7 mouse cellular contexts compared by ENCODE assay signal in the genomic region with DNA sequence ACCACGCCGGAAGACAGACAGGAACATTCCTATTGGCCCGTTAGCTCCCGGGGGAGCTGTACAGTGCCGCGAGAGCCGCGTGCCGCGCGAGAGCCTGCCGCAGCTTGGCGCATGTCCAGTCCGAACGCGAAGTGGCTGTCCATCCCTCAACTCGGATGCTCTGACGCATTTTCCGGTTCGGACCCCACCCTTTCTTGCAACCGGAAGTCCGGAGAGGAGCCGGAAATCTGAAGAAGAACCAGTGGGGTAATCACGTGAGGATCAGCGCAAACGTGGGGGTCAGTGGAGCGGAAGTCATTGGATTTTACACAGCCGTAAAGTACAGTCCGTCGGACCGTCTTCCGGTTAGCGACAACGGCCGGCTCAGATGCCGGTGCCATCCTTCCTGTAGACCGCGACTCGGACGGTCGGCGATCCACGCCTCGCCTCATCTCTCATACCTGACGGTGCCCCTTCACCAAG. TPM values are rescaled to one million over a fixed set of nuclear protein-coding genes. Genes with fewer than 3 reads are reported as not detected.
DNase-seq lines count a peak whose midpoint lies in the region; ATAC-seq and TF ChIP-seq lines count a peak whose summit lies in the region.

A gene (plus strand): TSS at position 230 of the 462 bp plus-strand sequence.

- no peaks in the 10 kb centered on the region for H3K4me1 ChIP-seq in bone marrow, adult 2 months (ENCODE audit: control insufficient read depth, insufficient read depth, low read length)
- H3K4me1 ChIP-seq in midbrain, embryonic 15.5 days: peaks cover 9% of the 10 kb centered on the region

- no peak for TF ChIP-seq CTCF in bone marrow, adult 2 months (IDR thresholded peaks at IDR 0.05; ENCODE audit: control insufficient read depth, insufficient read depth, low read length)

- H3K9ac ChIP-seq in midbrain, embryonic 15.5 days: peak within 1 kb of the TSS; percentile 41

- no peaks in the 10 kb centered on the region for H3K9me3 ChIP-seq in midbrain, embryonic 15.5 days

- TF ChIP-seq POLR2A in bone marrow, adult 2 months (IDR thresholded peaks at IDR 0.05; ENCODE audit: borderline replicate concordance, control insufficient read depth, low read depth, low read length): no peak

- intact Hi-C loops in left cerebral cortex, postnatal 4 days (cut with DNase I): no loop called here

- peaks cover 64% of the 10 kb centered on the region for H3K36me3 ChIP-seq in midbrain, embryonic 15.5 days (replicated peaks)
- H3K36me3 ChIP-seq in splenic B cell, adult 2 months (ENCODE audit: control insufficient read depth, insufficient read depth, low read length, poor library complexity, severe bottlenecking): peaks cover 11% of the 10 kb centered on the region

- WGBS in bone marrow, adult 2 months: 95% methylated on average over 45 of the region's 45 CpGs
- WGBS in midbrain, embryonic 15.5 days: 57% methylated on average over 45 of the region's 45 CpGs

- H3K4me2 ChIP-seq in midbrain, embryonic 15.5 days: peak within 1 kb of the TSS; percentile 52

- peak; percentile 85 for DNase-seq in embryo, embryonic 11.5 days (ENCODE audit: low read depth, low spot score)
- DNase-seq in gastrocnemius, postnatal 4 days (ENCODE audit: low spot score in 2 of 2): peak; percentile 89 to 94
- peak; percentile 96 for DNase-seq in kidney, adult 11 months
- peak; percentile 97 for DNase-seq in left cerebral cortex, postnatal 4 days
- peak; percentile 26 for DNase-seq in splenic B cell, adult 2 months (ENCODE audit: low read depth, low spot score)

- H3K27ac ChIP-seq in bone marrow, adult 2 months (ENCODE audit: control insufficient read depth, insufficient read depth, low read depth, low read length, poor library complexity): no peak within 1 kb of the TSS
- H3K27ac ChIP-seq in midbrain, embryonic 15.5 days: peak within 1 kb of the TSS; percentile 65

- peak; percentile 96 for ATAC-seq in midbrain, embryonic 15.5 days (replicated peaks)

- H3K4me3 ChIP-seq in bone marrow, adult 2 months (replicated peaks; ENCODE audit: control insufficient read depth, low read depth, low read length): no peak within 1 kb of the TSS
- H3K4me3 ChIP-seq in midbrain, embryonic 15.5 days: peak within 1 kb of the TSS; percentile 45

- H3K27me3 ChIP-seq in midbrain, embryonic 15.5 days (replicated peaks): no peaks in the 10 kb centered on the region
- no peaks in the 10 kb centered on the region for H3K27me3 ChIP-seq in splenic B cell, adult 2 months (ENCODE audit: control insufficient read depth, insufficient read depth, low read length, poor library complexity, severe bottlenecking)

RNA-seq across cellular contexts. Expression of the gene that starts here (rescaled TPM):
- 1.8 and 12.9 TPM in 2 replicates for polyA plus RNA-seq in bone marrow, adult 2 months (2011; ENCODE audit: insufficient read depth, insufficient read length, low replicate concordance, missing spikeins)
- 10 to 100 TPM; 16.4 to 20.2 TPM for total RNA-seq in gastrocnemius, postnatal 4 days (2021)
- 10 to 100 TPM; 30.4 to 32.5 TPM for total RNA-seq in left cerebral cortex, postnatal 4 days (2021)
- polyA plus RNA-seq in midbrain, embryonic 15.5 days (2015; fragmentation: Nextera tagmentation; extraction: Ambion mirVana): 33.7 and 34.3 TPM in 2 replicates

Comparison
In these comparisons a context has a peak if more than half of its experiments do, and no peak if none do; other contexts are left out.
1. DNase-seq: peak in every context shown above with its lines; median percentile 97 in left cerebral cortex, postnatal 4 days; 96 in kidney, adult 11 months; 92 in gastrocnemius, postnatal 4 days; 85 in embryo, embryonic 11.5 days; 26 in splenic B cell, adult 2 months.